Comparison of ENCODE assay signal across 8 mouse cellular contexts in genomic region chr11:96696842-96697455, GRCm38 (mm10).
DNase-seq lines count a peak whose midpoint lies in the region; ATAC-seq lines count a peak whose summit lies in the region.
"Had no signal": no experiment of that assay in that cellular context is flagged by ENCODE, and none has a peak within 500 bp of the region (broad histone marks: within the 10 kb centered on the region; RNA-seq: fewer than 3 reads in every experiment).

No protein-coding gene starts in this region.

- H3K4me2 ChIP-seq in embryonic facial prominence, embryonic 14.5 days (ENCODE audit: low read depth, low read length): peak overlapping the region; percentile 19; the same call in 1 of the 2 replicates
- no peak overlapping the region for H3K4me2 ChIP-seq in intestine, embryonic 15.5 days (replicated peaks)
- H3K4me2 ChIP-seq: embryonic facial prominence, embryonic 12.5 days had no signal

- H3K9ac ChIP-seq in embryonic facial prominence, embryonic 14.5 days (ENCODE audit: low read depth, low read length): no peak overlapping the region
- no peak overlapping the region for H3K9ac ChIP-seq in intestine, embryonic 15.5 days
- H3K9ac ChIP-seq: embryonic facial prominence, embryonic 12.5 days had no signal

- peak; percentile 32 to 42 for DNase-seq in spleen, postnatal 36 days (ENCODE audit: low spot score in 2 of 2)
- no peak for DNase-seq in spleen, postnatal 14 days (ENCODE audit: low spot score in 2 of 2)
- DNase-seq in embryonic facial prominence, embryonic 14.5 days (ENCODE audit: low spot score): peak; percentile 59
- DNase-seq in lung, adult 18-20 months: peak; percentile 11 to 42
- peak; percentile 26 for DNase-seq in thymus, postnatal 0 days (ENCODE audit: low spot score)
- no peak for DNase-seq in right cerebral cortex, adult 2 months (ENCODE audit: low spot score in 2 of 2)

- no peak overlapping the region for H3K4me3 ChIP-seq in embryonic facial prominence, embryonic 14.5 days (ENCODE audit: low read depth, low read length)
- no peak overlapping the region for H3K4me3 ChIP-seq in intestine, embryonic 15.5 days (replicated peaks)
- H3K4me3 ChIP-seq: embryonic facial prominence, embryonic 12.5 days had no signal

- H3K36me3 ChIP-seq in embryonic facial prominence, embryonic 14.5 days (ENCODE audit: control insufficient read depth, insufficient read depth, low read length): no peaks in the 10 kb centered on the region
- H3K36me3 ChIP-seq in intestine, embryonic 15.5 days: no peaks in the 10 kb centered on the region
- H3K36me3 ChIP-seq: embryonic facial prominence, embryonic 12.5 days had no signal

- no peaks in the 10 kb centered on the region for H3K9me3 ChIP-seq in embryonic facial prominence, embryonic 14.5 days (ENCODE audit: control insufficient read depth, low read length)
- H3K9me3 ChIP-seq in intestine, embryonic 15.5 days: no peaks in the 10 kb centered on the region
- H3K9me3 ChIP-seq: embryonic facial prominence, embryonic 12.5 days had no signal

- 0 out of 2 replicates have a peak, but pooled peaks cover 3% of the 10 kb centered on the region for H3K4me1 ChIP-seq in embryonic facial prominence, embryonic 14.5 days (ENCODE audit: control insufficient read depth, insufficient read depth, low read length)
- H3K4me1 ChIP-seq in intestine, embryonic 15.5 days (replicated peaks): 0 out of 2 replicates have a peak, but pooled peaks cover 2% of the 10 kb centered on the region

- no peak overlapping the region for H3K27ac ChIP-seq in embryonic facial prominence, embryonic 14.5 days (replicated peaks; ENCODE audit: low read depth, low read length)
- no peak overlapping the region for H3K27ac ChIP-seq in intestine, embryonic 15.5 days
- H3K27ac ChIP-seq: embryonic facial prominence, embryonic 12.5 days had no signal

- no peaks in the 10 kb centered on the region for H3K27me3 ChIP-seq in embryonic facial prominence, embryonic 14.5 days (replicated peaks; ENCODE audit: control insufficient read depth, insufficient read depth, low read length)
- H3K27me3 ChIP-seq in intestine, embryonic 15.5 days (replicated peaks): no peaks in the 10 kb centered on the region
- H3K27me3 ChIP-seq: embryonic facial prominence, embryonic 12.5 days had no signal

- ATAC-seq in embryonic facial prominence, embryonic 14.5 days (ENCODE audit: low read depth): no peak
- ATAC-seq in intestine, embryonic 15.5 days: no peak

- WGBS in embryonic facial prominence, embryonic 14.5 days: 21% methylated on average over 7 of the region's 7 CpGs
- WGBS in intestine, embryonic 15.5 days: 32% methylated on average over 7 of the region's 7 CpGs

Comparison
In these comparisons a context has a peak if more than half of its experiments do, and no peak if none do; other contexts are left out.
1. DNase-seq: peak in spleen, postnatal 36 days (2 of 2), embryonic facial prominence, embryonic 14.5 days (single experiment), lung, adult 18-20 months (2 of 2) and thymus, postnatal 0 days (single experiment); none in spleen, postnatal 14 days (0 of 2) and right cerebral cortex, adult 2 months (0 of 2).